Mouse (Mus musculus) heart, embryonic 15.5 days (tissue): ENCODE data around the gene Blvra. TPM values are rescaled to one million over a fixed set of nuclear protein-coding genes. Genes with fewer than 3 reads are reported as not detected.
"Not testable (repeated sequence)": the region's sequence is repeated elsewhere in the genome, so short reads cannot be mapped to it uniquely, and the experiment has no call there.

Source experiments
- ATAC-seq: fragments of 200-750 bp; cut with Nextera tagmentation; replicated peaks from 2 replicates; pipeline ENCODE4 v1.8.0; 2017; ENCODE audit warnings: low read depth, moderate TSS enrichment; ENCODE audit not compliant: insufficient number of reproducible peaks, insufficient read depth, low FRiP score
- H3K27ac ChIP-seq: fragments of 300-500 bp; sonication (generic); 2 replicates; pipeline ENCODE4 v1.5.1; 2015; ENCODE audit warnings: mild to moderate bottlenecking, inconsistent platforms
- H3K27me3 ChIP-seq: fragments of 300-500 bp; sonication (generic); 2 replicates; pipeline ENCODE4 v1.6.1; 2015; ENCODE audit warnings: inconsistent platforms
- H3K36me3 ChIP-seq: fragments of 300-500 bp; sonication (generic); 2 replicates; pipeline ENCODE4 v1.6.1; 2015; ENCODE audit warnings: mild to moderate bottlenecking, inconsistent platforms
- H3K4me1 ChIP-seq: fragments of 300-500 bp; sonication (generic); replicated peaks from 2 replicates; pipeline ENCODE4 v1.6.1; 2015; ENCODE audit warnings: inconsistent platforms
- H3K4me2 ChIP-seq: fragments of 300-500 bp; sonication (generic); 2 replicates; pipeline ENCODE4 v1.6.1; 2015; ENCODE audit warnings: inconsistent platforms, mild to moderate bottlenecking, moderate library complexity
- H3K4me3 ChIP-seq: fragments of 300-500 bp; sonication (generic); 2 replicates; pipeline ENCODE4 v1.5.1; 2015; ENCODE audit warnings: mild to moderate bottlenecking, inconsistent platforms
- H3K9ac ChIP-seq: fragments of 300-500 bp; sonication (generic); 2 replicates; pipeline ENCODE4 v1.6.1; 2015; ENCODE audit warnings: mild to moderate bottlenecking, inconsistent platforms
- H3K9me3 ChIP-seq: fragments of 300-500 bp; sonication (generic); replicated peaks from 2 replicates; pipeline ENCODE4 v1.6.1; 2016; ENCODE audit warnings: inconsistent platforms
- WGBS: fragments of 180-500 bp; shearing (Covaris S2); methylation state at CpG from one replicate; pipeline ENCODE4 v1.1.7; 2015; ENCODE audit warnings: mixed read lengths; 5-methylcytosine and 5-hydroxymethylcytosine counted together
- polyA plus RNA-seq: library from polyadenylated mRNA; unstranded; fragments of >200 nt; fragmentation: Nextera tagmentation; extraction: Ambion mirVana; gene quantifications from 2 replicates; pipeline ENCODE4 v1.2.1, GENCODE M21; 2015

The Blvra gene
- polyA plus RNA-seq, 1 experiment from 2014 or later = 44.0 TPM

- Histone ChIP-seq H3K36me3 (no peaks in the 10 kb centered on the region), H3K9ac (no peak overlapping the region), H3K27ac (no peak overlapping the region), H3K4me3 (no peak overlapping the region), H3K4me2 (no peak overlapping the region), H3K27me3 (no peaks in the 10 kb centered on the region), H3K9me3 (no peaks in the 10 kb centered on the region), H3K4me1 (no peaks in the 10 kb centered on the region)
- no peak for ATAC-seq
- WGBS = 70% methylated on average over 11 of the region's 11 CpGs
These were observed 10.2 kb downstream of the Blvra start for GRCm38 (mm10) chr2:127080591-127081218.

- WGBS = 85% methylated on average over 5 of the region's 5 CpGs
- H3K36me3 ChIP-seq = no peaks in the 10 kb centered on the region
- H3K27ac ChIP-seq = no peak overlapping the region
- no peak overlapping the region for H3K4me3 ChIP-seq
- no peaks in the 10 kb centered on the region for H3K9me3 ChIP-seq
- H3K4me2 ChIP-seq = no peak overlapping the region
- H3K9ac ChIP-seq = no peak overlapping the region
- no peaks in the 10 kb centered on the region for H3K4me1 ChIP-seq
- H3K27me3 ChIP-seq = no peaks in the 10 kb centered on the region
- no peak for ATAC-seq
These were observed 15.8 kb downstream of the Blvra start for GRCm38 (mm10) chr2:127086235-127086634.

GRCm38 (mm10) chr2:127090151-127090550 is 19.7 kb downstream of the Blvra start:
- ATAC-seq, H3K27ac ChIP-seq, H3K9ac ChIP-seq, H3K9me3 ChIP-seq, H3K27me3 ChIP-seq, H3K4me1 ChIP-seq, H3K4me3 ChIP-seq, H3K4me2 ChIP-seq, H3K36me3 ChIP-seq: not testable (repeated sequence)

GRCm38 (mm10) chr2:127092000-127092399 is 21.5 kb downstream of the Blvra start:
- Histone ChIP-seq H3K36me3 (no peaks in the 10 kb centered on the region; the same call in 1 of the 2 replicates), H3K4me3 (no peak overlapping the region), H3K4me1 (no peaks in the 10 kb centered on the region), H3K4me2 (no peak overlapping the region), H3K9ac (no peak overlapping the region), H3K27ac (no peak overlapping the region), H3K27me3 (no peaks in the 10 kb centered on the region), H3K9me3 (no peaks in the 10 kb centered on the region)
- 52% methylated on average over 8 of the region's 8 CpGs for WGBS
- no peak for ATAC-seq

GRCm38 (mm10) chr2:127108986-127109385 is 38.5 kb downstream of the Blvra start:
- Histone ChIP-seq H3K9me3 (no peaks in the 10 kb centered on the region), H3K36me3 (peaks cover 72% of the 10 kb centered on the region), H3K27ac (no peak overlapping the region), H3K4me2 (no peak overlapping the region), H3K9ac (no peak overlapping the region), H3K4me1 (no peaks in the 10 kb centered on the region), H3K27me3 (no peaks in the 10 kb centered on the region), H3K4me3 (no peak overlapping the region)
- ATAC-seq = no peak
- 93% methylated on average over 4 of the region's 4 CpGs for WGBS

- ATAC-seq = peak; percentile 39
- H3K4me2 ChIP-seq = no peak overlapping the region
- H3K9ac ChIP-seq = no peak overlapping the region
- H3K27me3 ChIP-seq = no peaks in the 10 kb centered on the region
- H3K4me3 ChIP-seq = no peak overlapping the region
- H3K36me3 ChIP-seq = peaks cover 89% of the 10 kb centered on the region
- no peaks in the 10 kb centered on the region for H3K9me3 ChIP-seq
- 83% methylated on average over 8 of the region's 8 CpGs for WGBS
- H3K27ac ChIP-seq = peak overlapping the region; percentile 15
- no peaks in the 10 kb centered on the region for H3K4me1 ChIP-seq
These were observed 51.2 kb downstream of the Blvra start for GRCm38 (mm10) chr2:127121591-127122235.

- WGBS = 63% methylated on average over 5 of the region's 5 CpGs
- Histone ChIP-seq H3K9me3 (no peaks in the 10 kb centered on the region), H3K27me3 (no peaks in the 10 kb centered on the region), H3K27ac (no peak overlapping the region), H3K4me1 (peaks cover 24% of the 10 kb centered on the region), H3K4me3 (no peak overlapping the region), H3K4me2 (no peak overlapping the region), H3K36me3 (peaks cover 29% of the 10 kb centered on the region), H3K9ac (no peak overlapping the region)
- ATAC-seq = no peak
These were observed 58.5 kb downstream of the Blvra start for GRCm38 (mm10) chr2:127128926-127129325.

- peaks cover 4% of the 10 kb centered on the region for H3K36me3 ChIP-seq
- no peak overlapping the region for H3K9ac ChIP-seq
- no peak overlapping the region for H3K27ac ChIP-seq
- H3K9me3 ChIP-seq = no peaks in the 10 kb centered on the region
- no peak for ATAC-seq
- H3K4me3 ChIP-seq = no peak overlapping the region
- no peaks in the 10 kb centered on the region for H3K27me3 ChIP-seq
- WGBS = 66% methylated on average over 8 of the region's 8 CpGs
- H3K4me2 ChIP-seq = no peak overlapping the region
- peaks cover 30% of the 10 kb centered on the region for H3K4me1 ChIP-seq
These were observed 60.9 kb downstream of the Blvra start for GRCm38 (mm10) chr2:127131353-127131752.

GRCm38 (mm10) chr2:127133621-127134461 is 63.4 kb downstream of the Blvra start, which contains the start of gene Ncaph:
Gene Ncaph (minus strand): TSS chr2:127133954.
- H3K4me2 ChIP-seq = peak within 1 kb of the TSS; percentile 78
- H3K36me3 ChIP-seq = no peaks in the 10 kb centered on the region
- no peaks in the 10 kb centered on the region for H3K27me3 ChIP-seq
- 2% methylated on average over 57 of the region's 57 CpGs for WGBS
- H3K4me3 ChIP-seq = peak within 1 kb of the TSS; percentile 72
- peak within 1 kb of the TSS; percentile 81 for H3K9ac ChIP-seq
- ATAC-seq = peak; percentile 87
- H3K4me1 ChIP-seq = peaks cover 43% of the 10 kb centered on the region
- peak within 1 kb of the TSS; percentile 94 for H3K27ac ChIP-seq
- no peaks in the 10 kb centered on the region for H3K9me3 ChIP-seq

- H3K4me2 ChIP-seq, H3K4me3 ChIP-seq, H3K36me3 ChIP-seq, H3K27ac ChIP-seq, H3K9ac ChIP-seq, H3K27me3 ChIP-seq, H3K9me3 ChIP-seq, ATAC-seq: not testable (repeated sequence)
- peaks cover 40% of the 10 kb centered on the region for H3K4me1 ChIP-seq
- WGBS = 41% methylated on average over 3 of the region's 3 CpGs
These were observed 64.8 kb downstream of the Blvra start for GRCm38 (mm10) chr2:127135255-127135654.

GRCm38 (mm10) chr2:127136979-127137378 is 66.5 kb downstream of the Blvra start:
- H3K36me3 ChIP-seq = peaks cover 10% of the 10 kb centered on the region; the same call in 1 of the 2 replicates
- no peaks in the 10 kb centered on the region for H3K9me3 ChIP-seq
- peaks cover 36% of the 10 kb centered on the region for H3K4me1 ChIP-seq
- H3K9ac ChIP-seq = no peak overlapping the region
- WGBS = 1% methylated on average over 5 of the region's 5 CpGs
- no peak overlapping the region for H3K4me3 ChIP-seq
- peak; percentile 22; the same call in 1 of the 2 replicates for ATAC-seq
- no peaks in the 10 kb centered on the region for H3K27me3 ChIP-seq
- peak overlapping the region; percentile 66 for H3K27ac ChIP-seq
- H3K4me2 ChIP-seq = peak overlapping the region; percentile 46
